Mouse (Mus musculus) embryo, embryonic 10 days (tissue): Measurements from ENCODE around the gene 3110009E18Rik.
A peak's percentile ranks its signal among the peaks of the same experiment; 100 is the strongest.

Experiments used
- DNase-seq: peaks from one replicate; pipeline ENCODE4 v3.0.0-alpha.2; 2015; ENCODE audit warnings: low spot score

3110009E18Rik gene

GRCm38 (mm10) chr1:120105556-120105959, 15.4 kb upstream of the 3110009E18Rik start:
- DNase-seq: no peak

GRCm38 (mm10) chr1:120109741-120110432, 11.1 kb upstream of the 3110009E18Rik start:
- no peak for DNase-seq

GRCm38 (mm10) chr1:120111766-120112165, 9.2 kb upstream of the 3110009E18Rik start:
- DNase-seq: no peak

GRCm38 (mm10) chr1:120112251-120113187, 8.5 kb upstream of the 3110009E18Rik start:
- DNase-seq: no peak

- no peak for DNase-seq
Observed at GRCm38 (mm10) chr1:120115671-120116081, 5.3 kb upstream of the 3110009E18Rik start.

- no peak for DNase-seq
Observed at GRCm38 (mm10) chr1:120116106-120116505, 4.9 kb upstream of the 3110009E18Rik start.

GRCm38 (mm10) chr1:120118854-120119253, 2.1 kb upstream of the 3110009E18Rik start:
- no peak for DNase-seq

GRCm38 (mm10) chr1:120119389-120119788, 1.6 kb upstream of the 3110009E18Rik start:
- DNase-seq: no peak

- DNase-seq: peak; percentile 80
Observed at GRCm38 (mm10) chr1:120120141-120120968, 632 bp upstream of the 3110009E18Rik start.

- DNase-seq: no peak
Observed at GRCm38 (mm10) chr1:120121930-120122530, 1.0 kb downstream of the 3110009E18Rik start.

GRCm38 (mm10) chr1:120122634-120123383, 1.8 kb downstream of the 3110009E18Rik start:
- no peak for DNase-seq

- DNase-seq: no peak
Observed at GRCm38 (mm10) chr1:120124839-120125238, 3.9 kb downstream of the 3110009E18Rik start.

- no peak for DNase-seq
Observed at GRCm38 (mm10) chr1:120125471-120125870, 4.5 kb downstream of the 3110009E18Rik start.

GRCm38 (mm10) chr1:120126318-120126717, 5.3 kb downstream of the 3110009E18Rik start:
- DNase-seq: no peak

- DNase-seq: no peak
Observed at GRCm38 (mm10) chr1:120132376-120132775, 11.4 kb downstream of the 3110009E18Rik start.

- no peak for DNase-seq
Observed at GRCm38 (mm10) chr1:120135934-120136786, 15.2 kb downstream of the 3110009E18Rik start.

- no peak for DNase-seq
Observed at GRCm38 (mm10) chr1:120138923-120139540, 18.0 kb downstream of the 3110009E18Rik start.

- no peak for DNase-seq
Observed at GRCm38 (mm10) chr1:120140144-120140693, 19.2 kb downstream of the 3110009E18Rik start.

- DNase-seq: no peak
Observed at GRCm38 (mm10) chr1:120142551-120142950, 21.6 kb downstream of the 3110009E18Rik start.
